Mouse (Mus musculus) CH12.LX (cell line): ENCODE data around the gene Swt1. TPM values are rescaled to one million over a fixed set of nuclear protein-coding genes. Genes with fewer than 3 reads are reported as not detected.

Experiments
- DNase-seq: peaks from one replicate; pipeline ENCODE4 v3.0.0-alpha.2; 2013; ENCODE audit errors: extremely low read depth
- H3K27ac ChIP-seq: 2 replicates; pipeline ENCODE4 v1.5.1; 2012; ENCODE audit warnings: low read depth, mild to moderate bottlenecking, control low read depth, moderate library complexity; ENCODE audit not compliant: insufficient read depth
- H3K27me3 ChIP-seq: replicated peaks from 2 replicates; pipeline ENCODE3; 2012; ENCODE audit warnings: inconsistent platforms
- H3K36me3 ChIP-seq, 2 experiments: replicated peaks in 1 of 2; 2 replicates each; pipeline versions ENCODE3 to v1.6.1; 2012; ENCODE audit warnings: inconsistent platforms in 1 of 2, low read length in 1 of 2, mild to moderate bottlenecking in 1 of 2, mixed read lengths in 1 of 2, moderate library complexity in 1 of 2; ENCODE audit not compliant: control insufficient read depth in 1 of 2, insufficient read depth in 1 of 2
- H3K4me1 ChIP-seq, 2 experiments: 2 replicates each; pipeline ENCODE4 v1.6.1; 2012; ENCODE audit warnings: inconsistent platforms in 1 of 2, moderate library complexity in 1 of 2; ENCODE audit not compliant: insufficient read depth in 2 of 2, control insufficient read depth in 1 of 2
- H3K4me2 ChIP-seq: 2 replicates; pipeline ENCODE4 v1.6.1; 2012; ENCODE audit warnings: low read depth, mild to moderate bottlenecking, control low read depth; ENCODE audit not compliant: poor library complexity, insufficient read depth, severe bottlenecking
- H3K4me3 ChIP-seq, 3 experiments: fragments of 150-350 bp in 1 of 3; sonication (generic) in 1 of 3; replicated peaks in 1 of 3; 2 replicates each; pipeline versions ENCODE3 to v1.5.1; 2011 to 2012; ENCODE audit warnings: low read depth in 2 of 3, low read length in 2 of 3, mild to moderate bottlenecking in 2 of 3, moderate library complexity in 2 of 3, control low read depth in 1 of 3, improper control_type of control experiment in 1 of 3, inconsistent platforms in 1 of 3, mixed read lengths in 1 of 3; ENCODE audit not compliant: poor library complexity in 1 of 3
- H3K79me2 ChIP-seq: replicated peaks from 2 replicates; pipeline ENCODE4 v1.6.1; 2012; ENCODE audit warnings: mild to moderate bottlenecking, moderate library complexity; ENCODE audit not compliant: control insufficient read depth, poor library complexity, insufficient read depth, severe bottlenecking; ENCODE audit errors: extremely low read depth
- H3K9ac ChIP-seq: 2 replicates; pipeline ENCODE4 v1.6.1; 2012; ENCODE audit warnings: low read depth, mild to moderate bottlenecking, control low read depth, moderate library complexity; ENCODE audit not compliant: insufficient read depth
- H3K9me3 ChIP-seq: replicated peaks from 2 replicates; pipeline ENCODE3; 2012; ENCODE audit warnings: low read length, inconsistent platforms, mixed read lengths
- BHLHE40 ChIP-seq: IDR thresholded peaks from 2 replicates; pipeline ENCODE4 v1.6.1; 2011; ENCODE audit warnings: mild to moderate bottlenecking, low read depth, low read length, improper control_type of control experiment
- E2F4 ChIP-seq: IDR thresholded peaks from 2 replicates; pipeline ENCODE4 v1.6.1; 2011; ENCODE audit warnings: low read depth, low read length, improper control_type of control experiment; ENCODE audit not compliant: insufficient replicate concordance
- EP300 ChIP-seq: IDR thresholded peaks from 2 replicates; pipeline ENCODE4 v1.6.1; 2011; ENCODE audit warnings: low read length, improper control_type of control experiment
- ETS1 ChIP-seq: conservative IDR thresholded peaks from 2 replicates; pipeline ENCODE4 v1.6.1; 2012; ENCODE audit warnings: low read depth, mild to moderate bottlenecking, inconsistent platforms, low read length, improper control_type of control experiment, moderate library complexity
- GABPA ChIP-seq: IDR thresholded peaks from 2 replicates; pipeline ENCODE4 v1.6.1; 2012; ENCODE audit warnings: low read depth, low read length, improper control_type of control experiment, inconsistent platforms; ENCODE audit not compliant: insufficient replicate concordance
- JUN ChIP-seq: IDR thresholded peaks from 2 replicates; pipeline ENCODE4 v1.6.1; 2011; ENCODE audit warnings: low read depth, mild to moderate bottlenecking, low read length, improper control_type of control experiment, moderate library complexity; ENCODE audit not compliant: insufficient read depth
- MAX ChIP-seq: IDR thresholded peaks from 2 replicates; pipeline ENCODE4 v1.6.1; 2011; ENCODE audit warnings: low read length, improper control_type of control experiment
- MAZ ChIP-seq: IDR thresholded peaks from 2 replicates; pipeline ENCODE4 v1.6.1; 2012; ENCODE audit warnings: low read depth, mild to moderate bottlenecking, inconsistent platforms, low read length, improper control_type of control experiment, moderate library complexity
- MEF2A ChIP-seq: IDR thresholded peaks from 2 replicates; pipeline ENCODE4 v1.6.1; 2014; ENCODE audit warnings: low read depth, mild to moderate bottlenecking, inconsistent platforms, low read length, improper control_type of control experiment, borderline replicate concordance
- POLR2A ChIP-seq: IDR thresholded peaks from 2 replicates; pipeline ENCODE4 v1.6.1; 2011; ENCODE audit warnings: low read depth, mild to moderate bottlenecking, improper control_type of control experiment, low read length
- POLR2AphosphoS2 ChIP-seq: IDR thresholded peaks from 2 replicates; pipeline ENCODE4 v1.6.1; 2011; ENCODE audit warnings: low read depth, low read length, improper control_type of control experiment
- RCOR1 ChIP-seq: conservative IDR thresholded peaks from 2 replicates; pipeline ENCODE4 v1.6.1; 2012; ENCODE audit warnings: low read depth, mild to moderate bottlenecking, inconsistent platforms, low read length, improper control_type of control experiment
- SMC3 ChIP-seq: IDR thresholded peaks from 2 replicates; pipeline ENCODE4 v1.6.1; 2011; ENCODE audit warnings: low read depth, low read length, improper control_type of control experiment
- TBP ChIP-seq: conservative IDR thresholded peaks from 2 replicates; pipeline ENCODE4 v1.6.1; 2011; ENCODE audit warnings: low read depth, low read length, improper control_type of control experiment
- USF2 ChIP-seq: conservative IDR thresholded peaks from 2 replicates; pipeline ENCODE4 v1.6.1; 2011; ENCODE audit warnings: low read depth, low read length, improper control_type of control experiment
- ZC3H11A ChIP-seq: IDR thresholded peaks from 2 replicates; pipeline ENCODE4 v1.6.1; 2012; ENCODE audit warnings: low read depth, mild to moderate bottlenecking, inconsistent platforms, low read length, improper control_type of control experiment
- ZKSCAN1 ChIP-seq: IDR thresholded peaks from 2 replicates; pipeline ENCODE4 v1.6.1; 2012; ENCODE audit warnings: low read depth, inconsistent platforms, low read length, improper control_type of control experiment, borderline replicate concordance
- dilution Hi-C: fragments of 300-500 bp; cut with MboI; formaldehyde crosslinking; loops from 2 replicates; pipeline ENCODE4 v1.14.3; 2020; ENCODE audit warnings: low sequenced_read_pairs; ENCODE audit not compliant: extremely low pct_unique_long_range_greater_than_20kb, extremely low pct_ligation_motif_present
- in situ Hi-C: fragments of 300-500 bp; cut with MboI; formaldehyde crosslinking; loops from 3 replicates; pipeline ENCODE4 v1.14.3; 2019; ENCODE audit warnings: low sequenced_read_pairs, low pct_ligation_motif_present, low pct_unique_long_range_greater_than_20kb, mixed read lengths
- polyA plus RNA-seq: library from polyadenylated mRNA; unstranded; fragments of >175 nt; gene quantifications from 2 replicates; pipeline ENCODE4 v1.2.1, GENCODE M21; 2012; ENCODE audit warnings: low read depth; ENCODE audit not compliant: insufficient read length
- total RNA-seq, 2 experiments: library from RNA; depleted of rRNA; stranded (reverse); fragments of 300-350 nt in 1 of 2; fragments of >200 nt in 1 of 2; gene quantifications; 2 replicates each; pipeline ENCODE4 v1.2.3; 2012 to 2014

Gene Swt1
- total and polyA plus RNA-seq, 3 experiments: 8.0 to 19.6 (median 14.8) TPM

DNA sequence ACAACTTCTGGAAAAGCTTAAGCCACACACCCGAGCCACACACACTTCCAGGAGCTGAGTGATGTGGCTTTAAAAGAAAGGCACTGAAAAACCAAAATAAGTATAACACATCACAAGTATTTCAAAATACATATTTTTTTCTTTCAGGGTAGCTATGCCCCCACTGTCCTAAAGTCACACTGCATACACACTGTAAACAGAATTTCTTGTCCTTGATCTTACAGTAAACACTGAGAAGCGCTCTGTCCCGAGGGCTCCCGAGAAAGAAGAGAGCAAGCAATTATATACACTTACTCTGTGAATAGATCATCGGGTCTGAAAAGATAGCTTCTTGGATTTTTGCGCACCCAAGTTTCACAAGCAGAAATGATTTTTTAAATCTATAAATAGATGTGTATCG is 109.0 kb downstream of the Swt1 start:
- no peak for DNase-seq
- Histone ChIP-seq H3K27ac (no peak overlapping the region), H3K27me3 (no peaks in the 10 kb centered on the region), H3K9ac (no peak overlapping the region), H3K4me1 (peaks cover 0 to 9% of the 10 kb centered on the region in 2 experiments; a peak in 1 of 4 replicates), H3K4me2 (no peak overlapping the region), H3K9me3 (no peaks in the 10 kb centered on the region), H3K79me2 (no peaks in the 10 kb centered on the region), H3K4me3 (no peak overlapping the region), H3K36me3 (no peaks in the 10 kb centered on the region)
- in situ Hi-C loops: no loop called here
- dilution Hi-C loops: no loop called here
- TF ChIP-seq SMC3: no peak
- TF ChIP-seq POLR2A: no peak
- TF ChIP-seq E2F4: no peak
- TF ChIP-seq ZC3H11A: no peak
- TF ChIP-seq EP300: no peak
- no peak for TF ChIP-seq POLR2AphosphoS2
- no peak for TF ChIP-seq RCOR1
- TF ChIP-seq GABPA: no peak
- no peak for TF ChIP-seq TBP
- TF ChIP-seq ETS1: no peak
- no peak for TF ChIP-seq USF2
- TF ChIP-seq JUN: no peak
- TF ChIP-seq BHLHE40: no peak
- TF ChIP-seq MEF2A: no peak
- no peak for TF ChIP-seq ZKSCAN1
- TF ChIP-seq MAX: no peak
- no peak for TF ChIP-seq MAZ

Other genes with a start within 250 kb of the Swt1 start
- gene Gm47985, start 245.9 kb downstream of the Swt1 start, total RNA-seq (2012; rRNA removed): not detected in 2 replicates
- gene Gm47985, start 245.9 kb downstream of the Swt1 start, total RNA-seq (2014; rRNA removed): 0.15 TPM in 1 of 2 replicates, not detected in the other
- gene Gm47985, start 245.9 kb downstream of the Swt1 start, polyA plus RNA-seq: not detected in 2 replicates
- 0.08 TPM in 1 of 2 replicates, not detected in the other for gene Gm8947, start 236.1 kb downstream of the Swt1 start, total RNA-seq (2012; rRNA removed)
- gene Gm8947, start 236.1 kb downstream of the Swt1 start, total RNA-seq (2014; rRNA removed): not detected in 2 replicates
- 0.25 and 0.36 TPM in 2 replicates for gene Gm8947, start 236.1 kb downstream of the Swt1 start, polyA plus RNA-seq
- not detected in 2 replicates for gene Gm47995, start 230.0 kb downstream of the Swt1 start, total RNA-seq (2012; rRNA removed)
- not detected in 2 replicates for gene Gm47995, start 230.0 kb downstream of the Swt1 start, total RNA-seq (2014; rRNA removed)
- gene Gm47995, start 230.0 kb downstream of the Swt1 start, polyA plus RNA-seq: not detected in 2 replicates
- not detected in 2 replicates for gene 3110040M04Rik, start 224.3 kb downstream of the Swt1 start, total RNA-seq (2012; rRNA removed)
- gene 3110040M04Rik, start 224.3 kb downstream of the Swt1 start, total RNA-seq (2014; rRNA removed): not detected in 2 replicates
- gene 3110040M04Rik, start 224.3 kb downstream of the Swt1 start, polyA plus RNA-seq: not detected in 2 replicates
- 0.13 TPM in 1 of 2 replicates, not detected in the other for gene Gm47996, start 218.3 kb downstream of the Swt1 start, total RNA-seq (2012; rRNA removed)
- gene Gm47996, start 218.3 kb downstream of the Swt1 start, total RNA-seq (2014; rRNA removed): not detected in 2 replicates
- gene Gm47996, start 218.3 kb downstream of the Swt1 start, polyA plus RNA-seq: not detected in 2 replicates
- 77.6 and 88.1 TPM in 2 replicates for gene Ivns1abp, start 84.0 kb downstream of the Swt1 start, total RNA-seq (2012; rRNA removed)
- 197 and 234 TPM in 2 replicates for gene Ivns1abp, start 84.0 kb downstream of the Swt1 start, total RNA-seq (2014; rRNA removed)
- gene Ivns1abp, start 84.0 kb downstream of the Swt1 start, polyA plus RNA-seq: 212 and 216 TPM in 2 replicates
- gene Trmt1l, start 87 bp upstream of the Swt1 start, total RNA-seq (2012; rRNA removed): 21.6 and 21.8 TPM in 2 replicates
- 20.9 and 22.7 TPM in 2 replicates for gene Trmt1l, start 87 bp upstream of the Swt1 start, total RNA-seq (2014; rRNA removed)
- 18.9 and 23.7 TPM in 2 replicates for gene Trmt1l, start 87 bp upstream of the Swt1 start, polyA plus RNA-seq
- gene Rnf2, start 72.5 kb upstream of the Swt1 start, total RNA-seq (2012; rRNA removed): 52.5 and 53.7 TPM in 2 replicates
- gene Rnf2, start 72.5 kb upstream of the Swt1 start, total RNA-seq (2014; rRNA removed): 127 and 134 TPM in 2 replicates
- gene Rnf2, start 72.5 kb upstream of the Swt1 start, polyA plus RNA-seq: 53.4 and 55.1 TPM in 2 replicates
- gene Fam129a, start 142.7 kb upstream of the Swt1 start, total RNA-seq (2012; rRNA removed): 25.9 and 48.3 TPM in 2 replicates
- gene Fam129a, start 142.7 kb upstream of the Swt1 start, total RNA-seq (2014; rRNA removed): 30.8 and 37.0 TPM in 2 replicates
- 26.2 and 27.8 TPM in 2 replicates for gene Fam129a, start 142.7 kb upstream of the Swt1 start, polyA plus RNA-seq